Mouse (Mus musculus): ENCODE data around the gene Sart1. TPM values are rescaled to one million over a fixed set of nuclear protein-coding genes. Genes with fewer than 3 reads are reported as not detected.

Gene Sart1
- polyA plus RNA-seq, 1 experiment from 2014 or later, result 61.2 TPM

DNA sequence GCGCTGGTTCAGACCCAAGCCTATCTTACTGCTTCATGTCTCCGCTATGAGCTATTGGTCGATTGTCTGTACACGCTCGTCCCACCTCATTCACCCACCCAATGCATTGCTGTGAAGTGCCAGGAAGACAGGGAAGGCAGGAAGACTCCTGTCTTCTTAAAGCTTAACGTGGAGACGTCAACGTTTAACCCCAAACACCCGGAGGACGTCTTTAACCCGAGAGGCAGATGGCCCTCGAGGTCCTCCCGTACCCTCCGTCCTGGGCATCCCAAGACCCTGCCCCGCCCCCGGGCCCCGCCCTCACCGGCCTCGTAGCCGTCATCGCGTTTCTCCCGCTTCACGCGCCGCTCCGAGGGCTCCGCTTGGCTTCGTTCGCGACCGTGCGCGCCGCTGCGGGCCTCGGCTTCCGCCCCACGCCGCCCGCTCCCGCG lies 477 bp downstream of the Sart1 start:
- peaks cover 25% of the 10 kb centered on the region for H3K36me3 ChIP-seq
- H3K27ac ChIP-seq, result peak overlapping the region; percentile 83
- H3K27me3 ChIP-seq (replicated peaks), result no peaks in the 10 kb centered on the region
- H3K4me1 ChIP-seq (replicated peaks), result peaks cover 24% of the 10 kb centered on the region
- no peaks in the 10 kb centered on the region for H3K9me3 ChIP-seq
- H3K4me3 ChIP-seq (replicated peaks), result peak overlapping the region; percentile 97
- peak; percentile 58 for ATAC-seq
- peak overlapping the region; percentile 91 for H3K9ac ChIP-seq
- H3K4me2 ChIP-seq (replicated peaks), result peak overlapping the region; percentile 84
- WGBS, result under 1% methylated on average over 43 of the region's 43 CpGs

GRCm38 (mm10) chr19:5384715-5385114 lies 3.8 kb downstream of the Sart1 start:
- no peaks in the 10 kb centered on the region for H3K9me3 ChIP-seq
- peaks cover 16% of the 10 kb centered on the region for H3K4me1 ChIP-seq (replicated peaks)
- no peak overlapping the region for H3K9ac ChIP-seq
- no peaks in the 10 kb centered on the region for H3K27me3 ChIP-seq (replicated peaks)
- no peak overlapping the region for H3K4me3 ChIP-seq (replicated peaks)
- no peak overlapping the region for H3K27ac ChIP-seq
- H3K36me3 ChIP-seq, result peaks cover 53% of the 10 kb centered on the region
- 94% methylated on average over 8 of the region's 8 CpGs for WGBS
- ATAC-seq, result no peak
- H3K4me2 ChIP-seq (replicated peaks), result no peak overlapping the region

DNA sequence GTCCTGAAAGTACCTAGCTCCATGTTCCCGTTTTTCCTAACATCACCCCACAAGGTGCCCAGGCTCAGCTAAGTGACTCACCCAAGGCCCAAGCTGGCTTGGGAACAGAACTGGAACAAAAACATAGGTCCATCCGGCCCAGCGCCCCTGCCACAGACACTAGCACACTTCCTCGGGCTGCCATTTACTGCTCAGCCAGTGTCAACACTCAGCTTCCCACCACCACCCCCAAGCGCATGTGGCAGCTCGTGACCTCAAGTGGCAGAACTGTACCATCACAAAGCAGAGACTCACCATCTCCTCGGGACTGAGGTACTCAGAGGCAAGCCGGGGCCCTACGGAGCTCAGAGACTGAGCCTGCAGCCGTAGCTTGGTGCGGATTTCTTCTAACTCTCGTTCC lies 5.2 kb downstream of the Sart1 start:
- no peaks in the 10 kb centered on the region for H3K9me3 ChIP-seq
- no peaks in the 10 kb centered on the region for H3K27me3 ChIP-seq (replicated peaks)
- peaks cover 67% of the 10 kb centered on the region for H3K36me3 ChIP-seq
- H3K4me1 ChIP-seq (replicated peaks), result peaks cover 16% of the 10 kb centered on the region
- ATAC-seq, result no peak
- no peak overlapping the region for H3K9ac ChIP-seq
- no peak overlapping the region for H3K27ac ChIP-seq
- 94% methylated on average over 12 of the region's 12 CpGs for WGBS
- no peak overlapping the region for H3K4me2 ChIP-seq (replicated peaks)
- H3K4me3 ChIP-seq (replicated peaks), result no peak overlapping the region

GRCm38 (mm10) chr19:5377446-5377845 lies 11.1 kb downstream of the Sart1 start:
- Histone ChIP-seq H3K27ac (no peak overlapping the region), H3K36me3 (peaks cover 52% of the 10 kb centered on the region), H3K4me3 (replicated peaks) (no peak overlapping the region), H3K4me2 (replicated peaks) (no peak overlapping the region), H3K9me3 (no peaks in the 10 kb centered on the region), H3K27me3 (replicated peaks) (no peaks in the 10 kb centered on the region), H3K9ac (no peak overlapping the region), H3K4me1 (replicated peaks) (no peaks in the 10 kb centered on the region)
- no peak for ATAC-seq
- 82% methylated on average over 1 of the region's 1 CpGs for WGBS

- WGBS, result 51% methylated on average over 4 of the region's 4 CpGs
- Histone ChIP-seq H3K4me2 (replicated peaks) (no peak overlapping the region), H3K4me1 (replicated peaks) (no peaks in the 10 kb centered on the region), H3K4me3 (replicated peaks) (no peak overlapping the region), H3K27ac (peak overlapping the region; percentile 71), H3K36me3 (peaks cover 46% of the 10 kb centered on the region), H3K9ac (no peak overlapping the region), H3K27me3 (replicated peaks) (no peaks in the 10 kb centered on the region), H3K9me3 (no peaks in the 10 kb centered on the region)
- ATAC-seq, result peak; percentile 63
Measured at GRCm38 (mm10) chr19:5374748-5375147, 13.8 kb downstream of the Sart1 start.

- 80% methylated on average over 4 of the region's 4 CpGs for WGBS
- no peak overlapping the region for H3K4me2 ChIP-seq (replicated peaks)
- H3K27ac ChIP-seq, result peak overlapping the region; percentile 71
- H3K4me3 ChIP-seq (replicated peaks), result no peak overlapping the region
- peaks cover 46% of the 10 kb centered on the region for H3K36me3 ChIP-seq
- H3K27me3 ChIP-seq (replicated peaks), result no peaks in the 10 kb centered on the region
- H3K4me1 ChIP-seq (replicated peaks), result no peaks in the 10 kb centered on the region
- peak; percentile 81 for ATAC-seq
- no peak overlapping the region for H3K9ac ChIP-seq
- no peaks in the 10 kb centered on the region for H3K9me3 ChIP-seq
Measured at GRCm38 (mm10) chr19:5374177-5374576, 14.3 kb downstream of the Sart1 start.

DNA sequence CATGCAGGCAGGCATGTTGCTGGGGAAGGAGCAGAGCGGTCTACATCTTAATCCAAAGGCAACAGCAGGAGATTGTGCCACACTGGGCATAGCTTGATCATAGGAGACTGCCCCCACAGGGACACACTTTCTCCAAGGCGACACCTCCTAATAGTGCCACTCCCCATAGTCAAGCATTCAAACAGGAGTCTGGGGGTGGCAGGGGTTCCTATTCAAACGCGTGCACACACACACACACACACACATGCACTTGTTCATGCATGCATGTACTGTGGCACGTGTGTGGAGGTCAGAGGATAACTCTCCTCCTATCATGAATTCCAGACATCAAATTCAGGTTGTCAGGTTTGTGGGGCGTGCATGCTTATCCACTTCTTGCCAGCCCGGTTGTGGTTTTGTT lies 15.8 kb downstream of the Sart1 start:
- Histone ChIP-seq H3K9ac (no peak overlapping the region), H3K27ac (no peak overlapping the region), H3K4me3 (replicated peaks) (no peak overlapping the region), H3K36me3 (peaks cover 38% of the 10 kb centered on the region), H3K9me3 (no peaks in the 10 kb centered on the region), H3K27me3 (replicated peaks) (no peaks in the 10 kb centered on the region), H3K4me2 (replicated peaks) (no peak overlapping the region), H3K4me1 (replicated peaks) (peaks cover 9% of the 10 kb centered on the region)
- no peak for ATAC-seq
- WGBS, result 91% methylated on average over 7 of the region's 7 CpGs

- peaks cover 12% of the 10 kb centered on the region for H3K4me1 ChIP-seq (replicated peaks)
- H3K4me3 ChIP-seq (replicated peaks), result no peak overlapping the region
- H3K27ac ChIP-seq, result no peak overlapping the region
- H3K27me3 ChIP-seq (replicated peaks), result no peaks in the 10 kb centered on the region
- no peak overlapping the region for H3K9ac ChIP-seq
- H3K4me2 ChIP-seq (replicated peaks), result no peak overlapping the region
- 82% methylated on average over 3 of the region's 3 CpGs for WGBS
- no peaks in the 10 kb centered on the region for H3K9me3 ChIP-seq
- peaks cover 38% of the 10 kb centered on the region for H3K36me3 ChIP-seq
- ATAC-seq, result no peak
Measured at GRCm38 (mm10) chr19:5370932-5371331, 17.6 kb downstream of the Sart1 start.

DNA sequence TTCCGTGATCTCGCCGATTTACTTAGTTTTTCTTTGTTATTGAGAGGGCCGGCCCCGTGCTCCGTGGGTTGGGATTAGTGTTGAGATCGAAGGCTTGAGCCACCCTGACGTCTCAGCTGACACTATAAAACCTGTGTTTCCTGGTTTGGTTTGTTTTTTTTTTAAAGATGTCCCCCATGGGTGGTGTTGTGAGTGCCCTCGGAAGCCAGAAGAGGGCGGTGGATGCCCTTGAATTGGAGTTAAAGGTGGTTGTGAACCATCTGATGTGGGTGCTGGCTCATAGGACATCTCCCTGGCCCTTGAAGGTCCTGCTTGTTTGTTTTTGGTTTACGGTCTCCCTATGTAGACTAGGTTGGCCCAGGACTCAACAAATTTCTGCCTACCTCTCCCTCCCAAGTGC lies 21.0 kb downstream of the Sart1 start:
- H3K27ac ChIP-seq, result peak overlapping the region; percentile 94
- H3K27me3 ChIP-seq (replicated peaks), result no peaks in the 10 kb centered on the region
- H3K36me3 ChIP-seq, result peaks cover 43% of the 10 kb centered on the region
- H3K9me3 ChIP-seq, result no peaks in the 10 kb centered on the region
- ATAC-seq, result no peak
- H3K4me3 ChIP-seq (replicated peaks), result peak overlapping the region; percentile 77
- peak overlapping the region; percentile 92 for H3K4me2 ChIP-seq (replicated peaks)
- H3K4me1 ChIP-seq (replicated peaks), result peaks cover 22% of the 10 kb centered on the region
- H3K9ac ChIP-seq, result peak overlapping the region; percentile 76
- WGBS, result 9% methylated on average over 11 of the region's 11 CpGs

DNA sequence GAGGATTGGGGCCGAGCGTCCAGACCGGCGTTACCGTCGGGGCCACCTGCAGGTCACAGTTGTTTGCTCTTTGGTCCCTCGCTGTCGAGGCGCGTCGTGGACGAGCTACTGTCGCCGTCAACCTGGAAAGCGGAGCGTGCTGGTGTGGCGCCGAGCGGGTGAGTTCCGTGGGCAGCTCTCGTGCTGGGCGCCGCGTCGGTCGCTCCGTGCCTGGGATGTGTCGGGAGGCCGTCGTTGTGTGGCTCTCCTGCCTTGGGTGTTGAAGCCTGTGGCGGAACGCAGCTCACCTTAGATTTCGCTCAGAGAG lies 21.5 kb downstream of the Sart1 start, which contains the start of gene Banf1:
TSS of gene Banf1 (minus strand) at position 116 of the 307 bp plus-strand sequence.
- under 1% methylated on average over 33 of the region's 33 CpGs for WGBS
- Histone ChIP-seq H3K4me2 (replicated peaks) (peak within 1 kb of the TSS; percentile 92), H3K9ac (peak within 1 kb of the TSS; percentile 76), H3K9me3 (no peaks in the 10 kb centered on the region), H3K36me3 (peaks cover 41% of the 10 kb centered on the region), H3K4me3 (replicated peaks) (peak within 1 kb of the TSS; percentile 77), H3K4me1 (replicated peaks) (peaks cover 22% of the 10 kb centered on the region), H3K27me3 (replicated peaks) (no peaks in the 10 kb centered on the region), H3K27ac (peak within 1 kb of the TSS; percentile 94)
- no peak; the same call in 1 of the 2 replicates for ATAC-seq

- under 1% methylated on average over 77 of the region's 92 CpGs for WGBS
Measured at GRCm38 (mm10) chr19:5366175-5367052, 22.1 kb downstream of the Sart1 start, which contains the start of gene Eif1ad. TSS of gene Eif1ad (plus strand) at chr19:5366741.

DNA sequence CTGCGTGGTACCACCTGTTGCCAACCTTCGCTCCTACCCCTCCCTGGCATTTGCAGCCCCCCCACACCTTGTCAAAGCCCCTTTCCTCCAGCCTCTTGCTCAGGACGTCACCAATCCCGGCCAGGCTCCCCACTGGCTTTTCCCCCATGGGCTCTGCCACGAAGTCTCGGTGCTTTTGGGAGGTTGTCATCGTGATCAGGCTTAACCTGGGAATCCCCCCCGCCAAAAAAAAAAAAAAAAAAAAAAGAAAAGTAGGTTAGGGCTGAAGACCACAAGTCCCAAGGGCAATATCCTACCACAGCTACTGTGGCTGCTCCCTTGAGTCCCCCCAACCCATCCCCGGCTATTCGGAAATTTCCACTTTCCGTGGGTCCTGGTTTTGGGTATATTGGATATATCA lies 22.8 kb downstream of the Sart1 start:
- H3K9ac ChIP-seq, result peak overlapping the region; percentile 76
- peak overlapping the region; percentile 77 for H3K4me3 ChIP-seq (replicated peaks)
- no peaks in the 10 kb centered on the region for H3K27me3 ChIP-seq (replicated peaks)
- peaks cover 37% of the 10 kb centered on the region for H3K36me3 ChIP-seq
- no peaks in the 10 kb centered on the region for H3K9me3 ChIP-seq
- peak overlapping the region; percentile 94 for H3K27ac ChIP-seq
- peaks cover 22% of the 10 kb centered on the region for H3K4me1 ChIP-seq (replicated peaks)
- H3K4me2 ChIP-seq (replicated peaks), result peak overlapping the region; percentile 92
- no peak for ATAC-seq
- 15% methylated on average over 11 of the region's 11 CpGs for WGBS

More at GRCm38 (mm10) chr19:5366175-5367052, 22.1 kb downstream of the Sart1 start, which contains the start of gene Eif1ad:
- Histone ChIP-seq H3K9me3 (no peaks in the 10 kb centered on the region), H3K9ac (peak within 1 kb of the TSS; percentile 76), H3K27ac (peak within 1 kb of the TSS; percentile 94), H3K27me3 (replicated peaks) (no peaks in the 10 kb centered on the region), H3K36me3 (peaks cover 41% of the 10 kb centered on the region), H3K4me2 (replicated peaks) (peak within 1 kb of the TSS; percentile 92), H3K4me1 (replicated peaks) (peaks cover 22% of the 10 kb centered on the region), H3K4me3 (replicated peaks) (peak within 1 kb of the TSS; percentile 77)
- peak; percentile 97 for ATAC-seq

GRCm38 (mm10) chr19:5364124-5364523 lies 24.4 kb downstream of the Sart1 start:
- ATAC-seq, result no peak
- 71% methylated on average over 2 of the region's 2 CpGs for WGBS
- Histone ChIP-seq H3K4me3 (replicated peaks) (no peak overlapping the region), H3K9me3 (no peaks in the 10 kb centered on the region), H3K4me2 (replicated peaks) (no peak overlapping the region), H3K27ac (no peak overlapping the region), H3K27me3 (replicated peaks) (no peaks in the 10 kb centered on the region), H3K9ac (no peak overlapping the region), H3K4me1 (replicated peaks) (peaks cover 22% of the 10 kb centered on the region), H3K36me3 (peaks cover 21% of the 10 kb centered on the region)

All from intestine, embryonic 15.5 days (tissue).